In genomic region chr19:59408094-59408493, GRCm38 (mm10) we compare ENCODE assay signal across 25 mouse cellular contexts. TPM values are rescaled to one million over a fixed set of nuclear protein-coding genes. Genes with fewer than 3 reads are reported as not detected.
"Had no signal": no experiment of that assay in that cellular context is flagged by ENCODE, and none has a peak within 500 bp of the region (broad histone marks: within the 10 kb centered on the region; RNA-seq: fewer than 3 reads in every experiment).

No protein-coding gene starts in this region.

- H3K4me3 ChIP-seq: midbrain, embryonic 10.5 days; midbrain, embryonic 12.5 days; myocyte; neural tube, embryonic 13.5 days; neural tube, embryonic 15.5 days; stomach, embryonic 15.5 days had no signal

- H3K27me3 ChIP-seq: neural tube, embryonic 13.5 days; stomach, embryonic 15.5 days had no signal

- H3K9me3 ChIP-seq: midbrain, embryonic 10.5 days; midbrain, embryonic 12.5 days; neural tube, embryonic 13.5 days; neural tube, embryonic 15.5 days; stomach, embryonic 15.5 days had no signal

- DNase-seq: lung, adult 18-20 months; lung, embryonic 14.5 days; lung, postnatal 10 days; lung, postnatal 4 days; midbrain, embryonic 14.5 days; retina, postnatal 1 day; right cerebral cortex, adult 18-20 months; right cerebral cortex, postnatal 25 days; right cerebral cortex, postnatal 4 days; spleen, adult 18-20 months; thymus, adult 2 months; thymus, postnatal 25 days; thymus, postnatal 4 days had no signal

- H3K4me2 ChIP-seq: lung, embryonic 14.5 days; midbrain, embryonic 12.5 days; neural tube, embryonic 13.5 days; neural tube, embryonic 15.5 days; stomach, embryonic 15.5 days had no signal

- ATAC-seq: midbrain, embryonic 16.5 days had no signal

- H3K36me3 ChIP-seq: midbrain, embryonic 10.5 days; midbrain, embryonic 12.5 days; neural tube, embryonic 13.5 days; neural tube, embryonic 15.5 days; stomach, embryonic 15.5 days had no signal

- H3K27ac ChIP-seq: midbrain, embryonic 10.5 days; midbrain, embryonic 12.5 days; neural tube, embryonic 13.5 days; neural tube, embryonic 15.5 days; stomach, embryonic 15.5 days; stomach, postnatal 0 days had no signal

- H3K4me1 ChIP-seq: midbrain, embryonic 12.5 days; neural tube, embryonic 13.5 days; neural tube, embryonic 15.5 days; stomach, embryonic 15.5 days had no signal

- H3K9ac ChIP-seq: lung, embryonic 14.5 days; midbrain, embryonic 12.5 days; neural tube, embryonic 13.5 days; neural tube, embryonic 15.5 days; stomach, embryonic 15.5 days had no signal

RNA-seq across cellular contexts. Expression of gene Emx2, which starts 50.1 kb away (rescaled TPM):
- total RNA-seq: megakaryocyte, adult 5-6 weeks; megakaryocyte-erythroid progenitor cell, adult 5-6 weeks had no signal
- polyA plus RNA-seq: lung, embryonic 14.5 days; lung, embryonic 16.5 days; myocyte; neural tube, embryonic 13.5 days; small intestine, adult 2 months; thymus, adult 2 months had no signal
